Mouse (Mus musculus): ENCODE measurements around the gene Ripor2.

- TF ChIP-seq CTCF (conservative IDR thresholded peaks at IDR 0.05; ENCODE audit: low read length) (no peak), NANOG (IDR thresholded peaks at IDR 0.05; ENCODE audit: borderline replicate concordance, low read length) (no peak)
Observed at GRCm38 (mm10) chr13:24604096-24604495, 22.1 kb downstream of the Ripor2 start.
